Mouse (Mus musculus): ENCODE data around the gene Pim3.

Gene Pim3

DNA sequence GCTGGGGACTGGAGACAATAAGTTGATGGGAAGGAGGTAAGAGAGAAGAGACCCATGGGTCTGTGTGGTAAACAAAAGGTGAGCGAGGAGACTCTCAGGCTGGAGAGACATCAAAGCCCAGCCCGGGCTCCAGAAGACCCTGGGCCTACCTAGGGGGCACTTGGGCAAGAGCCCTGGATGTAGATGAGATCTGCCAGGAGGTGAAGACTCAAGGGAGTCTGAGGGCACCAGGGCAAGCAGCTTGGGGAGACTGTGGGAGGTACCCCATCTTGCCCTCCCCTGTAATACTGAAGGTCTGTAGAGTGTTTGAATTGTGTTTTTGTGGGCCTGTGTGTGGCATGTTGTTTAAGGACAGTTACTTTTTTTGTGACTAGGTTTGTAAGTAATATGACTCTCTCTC is 3.3 kb upstream of the Pim3 start:
- no peak for DNase-seq

DNA sequence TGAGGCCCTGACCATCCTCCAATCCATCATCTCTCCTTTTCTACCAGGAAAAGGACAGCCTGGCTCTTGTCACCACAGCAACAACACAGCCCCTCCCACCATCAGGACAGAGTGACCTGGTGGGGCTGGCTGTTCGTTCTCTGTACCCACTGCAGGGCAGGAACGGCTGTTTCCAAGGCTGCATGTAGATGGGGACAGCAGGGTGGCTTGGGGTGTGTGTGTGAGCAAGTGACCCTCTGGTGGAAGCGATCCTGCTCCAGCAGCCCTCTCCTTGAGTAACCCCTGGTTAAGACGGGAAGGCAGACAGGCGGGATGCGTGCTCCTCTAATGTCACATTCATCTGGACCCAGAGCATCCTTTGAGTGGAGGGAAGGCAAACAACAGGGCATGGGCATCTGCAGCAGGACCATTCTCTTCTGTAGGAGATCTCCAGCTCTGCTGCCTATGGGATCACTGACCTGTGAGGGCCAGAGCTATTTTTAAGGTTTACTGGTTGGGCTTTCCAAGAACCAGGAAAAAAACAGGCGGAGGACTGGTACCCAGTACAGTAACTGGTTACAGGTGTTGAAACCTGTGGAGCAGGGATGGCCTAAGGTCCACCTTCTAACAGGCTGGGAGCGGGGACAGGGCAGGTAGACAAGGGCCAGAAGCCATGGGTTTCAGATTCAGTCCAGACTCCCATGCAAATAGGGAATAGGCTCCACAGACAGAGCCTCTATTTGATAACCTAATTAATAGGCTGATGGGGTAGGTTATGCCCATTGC is 2.6 kb upstream of the Pim3 start:
- DNase-seq = no peak

DNA sequence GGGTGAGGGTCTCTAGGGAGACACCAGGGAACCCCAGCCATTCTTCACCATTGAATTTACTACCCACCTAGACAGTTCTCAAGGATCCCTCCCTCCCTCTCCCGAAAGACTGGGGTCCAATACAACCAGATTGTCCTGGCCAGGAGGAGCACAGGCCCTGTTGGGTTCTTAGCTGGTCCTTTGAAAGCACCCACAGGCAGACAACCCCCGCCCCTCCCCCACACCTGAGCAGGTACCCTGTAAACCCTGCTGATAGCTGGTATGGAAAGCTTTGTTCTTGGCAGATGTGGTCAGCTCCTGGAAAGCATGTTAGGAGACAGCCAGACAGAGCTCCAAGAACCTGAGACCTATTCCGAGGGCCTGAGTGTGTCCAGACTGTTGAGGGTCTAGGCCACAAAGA is 1.2 kb upstream of the Pim3 start:
- DNase-seq = no peak

DNA sequence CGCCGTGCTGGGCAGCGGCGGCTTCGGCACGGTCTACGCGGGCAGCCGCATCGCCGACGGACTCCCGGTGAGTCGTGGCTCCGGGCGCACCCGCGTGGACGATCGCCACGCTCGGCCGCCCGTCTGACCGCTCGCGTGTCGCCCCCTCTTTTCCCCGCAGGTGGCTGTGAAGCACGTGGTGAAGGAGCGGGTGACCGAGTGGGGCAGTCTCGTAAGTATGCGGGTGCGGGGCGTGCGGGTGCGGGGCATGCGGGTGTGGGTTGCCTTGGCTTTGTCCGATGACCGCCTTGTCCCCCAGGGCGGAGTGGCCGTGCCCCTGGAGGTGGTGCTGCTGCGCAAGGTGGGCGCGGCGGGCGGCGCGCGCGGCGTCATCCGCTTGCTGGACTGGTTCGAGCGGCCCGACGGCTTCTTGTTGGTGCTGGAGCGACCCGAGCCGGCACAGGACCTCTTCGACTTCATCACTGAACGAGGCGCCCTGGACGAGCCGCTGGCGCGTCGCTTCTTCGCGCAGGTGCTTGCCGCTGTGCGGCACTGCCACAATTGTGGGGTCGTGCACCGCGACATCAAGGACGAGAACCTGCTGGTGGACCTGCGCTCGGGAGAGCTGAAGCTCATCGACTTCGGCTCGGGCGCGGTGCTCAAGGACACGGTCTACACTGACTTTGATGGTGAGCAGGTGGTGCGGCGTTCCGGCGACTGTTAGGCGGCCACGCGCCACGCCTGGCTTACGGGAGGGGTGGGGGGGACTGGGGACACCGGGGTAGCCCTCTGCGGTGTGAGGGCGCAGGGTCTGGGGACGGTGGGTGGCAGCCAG is 1.1 kb downstream of the Pim3 start:
- peak; percentile 61 for DNase-seq

DNA sequence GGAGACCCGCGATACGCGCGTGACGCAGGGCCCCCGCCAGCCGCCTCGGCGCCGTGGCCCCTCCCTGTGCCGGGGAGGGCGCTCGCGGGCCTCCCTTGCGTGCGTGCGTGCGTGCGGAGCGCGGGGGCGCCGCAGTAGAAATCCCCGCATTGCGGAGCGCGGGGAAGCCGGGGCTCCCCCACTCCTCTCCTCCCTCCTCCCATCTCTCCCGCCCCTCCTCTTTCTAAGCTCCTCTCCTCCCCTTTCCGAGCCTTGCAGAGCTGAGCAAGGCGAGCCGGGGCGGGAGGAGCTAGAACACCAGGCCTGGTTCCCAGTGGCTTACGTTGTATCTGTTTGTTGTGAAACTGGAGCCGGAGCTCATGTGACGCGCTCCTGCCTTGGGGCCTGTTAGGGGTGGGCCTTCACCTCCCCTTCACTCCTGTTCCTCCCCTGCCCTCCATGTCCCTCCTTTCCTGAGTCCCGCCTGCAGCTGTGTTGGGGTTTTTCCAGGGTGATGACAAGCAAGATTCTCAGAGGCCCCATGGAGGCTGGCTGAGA is 1.8 kb downstream of the Pim3 start:
- DNase-seq = peak; percentile 96

DNA sequence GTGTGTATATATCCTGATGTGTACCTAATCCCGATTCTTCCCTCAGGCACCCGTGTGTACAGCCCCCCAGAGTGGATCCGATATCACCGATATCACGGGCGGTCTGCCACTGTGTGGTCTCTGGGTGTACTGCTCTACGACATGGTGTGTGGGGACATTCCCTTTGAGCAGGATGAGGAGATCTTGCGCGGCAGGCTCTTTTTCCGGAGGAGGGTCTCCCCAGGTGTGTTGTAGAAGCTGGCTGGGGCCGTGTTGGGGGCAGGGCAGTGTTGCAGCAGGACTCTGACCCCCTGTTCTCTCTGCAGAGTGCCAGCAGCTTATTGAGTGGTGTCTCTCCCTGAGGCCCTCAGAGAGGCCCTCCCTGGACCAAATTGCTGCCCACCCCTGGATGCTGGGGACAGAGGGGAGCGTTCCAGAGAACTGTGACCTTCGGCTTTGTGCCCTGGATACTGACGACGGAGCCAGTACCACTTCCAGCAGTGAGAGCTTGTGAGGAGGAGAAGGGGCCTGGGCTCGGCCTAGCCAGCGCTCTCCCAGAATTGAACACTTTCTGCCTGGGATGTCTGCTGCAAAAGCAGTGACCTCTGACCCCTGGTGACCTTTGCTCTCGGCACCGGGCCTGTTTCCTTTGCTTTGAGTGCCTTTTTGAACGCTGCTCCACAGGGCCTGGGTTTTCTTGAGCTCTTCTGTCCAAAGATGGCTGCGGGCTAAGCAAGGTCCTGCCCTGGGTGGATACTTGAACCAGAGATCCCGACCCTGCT is 2.5 kb downstream of the Pim3 start:
- DNase-seq = no peak

DNA sequence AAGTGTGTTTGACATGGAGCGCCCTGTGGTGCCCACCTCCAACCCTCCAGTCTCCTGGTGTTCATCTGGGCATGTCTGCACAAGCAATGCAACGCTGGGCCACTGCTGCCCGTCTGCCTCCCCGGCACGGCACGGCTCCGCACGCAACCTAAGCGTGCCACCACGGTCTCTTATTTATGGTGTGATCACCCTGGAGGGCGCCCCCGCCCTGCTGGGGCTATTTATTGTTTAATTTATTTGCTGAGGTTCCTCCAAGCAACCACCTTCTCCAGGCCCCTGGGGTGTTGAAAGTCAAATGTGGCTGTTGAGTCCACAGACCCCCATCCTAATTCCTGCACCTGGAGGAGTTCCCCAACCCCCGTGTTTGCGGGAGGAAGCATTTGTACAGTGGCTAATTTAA is 3.1 kb downstream of the Pim3 start:
- no peak for DNase-seq

DNA sequence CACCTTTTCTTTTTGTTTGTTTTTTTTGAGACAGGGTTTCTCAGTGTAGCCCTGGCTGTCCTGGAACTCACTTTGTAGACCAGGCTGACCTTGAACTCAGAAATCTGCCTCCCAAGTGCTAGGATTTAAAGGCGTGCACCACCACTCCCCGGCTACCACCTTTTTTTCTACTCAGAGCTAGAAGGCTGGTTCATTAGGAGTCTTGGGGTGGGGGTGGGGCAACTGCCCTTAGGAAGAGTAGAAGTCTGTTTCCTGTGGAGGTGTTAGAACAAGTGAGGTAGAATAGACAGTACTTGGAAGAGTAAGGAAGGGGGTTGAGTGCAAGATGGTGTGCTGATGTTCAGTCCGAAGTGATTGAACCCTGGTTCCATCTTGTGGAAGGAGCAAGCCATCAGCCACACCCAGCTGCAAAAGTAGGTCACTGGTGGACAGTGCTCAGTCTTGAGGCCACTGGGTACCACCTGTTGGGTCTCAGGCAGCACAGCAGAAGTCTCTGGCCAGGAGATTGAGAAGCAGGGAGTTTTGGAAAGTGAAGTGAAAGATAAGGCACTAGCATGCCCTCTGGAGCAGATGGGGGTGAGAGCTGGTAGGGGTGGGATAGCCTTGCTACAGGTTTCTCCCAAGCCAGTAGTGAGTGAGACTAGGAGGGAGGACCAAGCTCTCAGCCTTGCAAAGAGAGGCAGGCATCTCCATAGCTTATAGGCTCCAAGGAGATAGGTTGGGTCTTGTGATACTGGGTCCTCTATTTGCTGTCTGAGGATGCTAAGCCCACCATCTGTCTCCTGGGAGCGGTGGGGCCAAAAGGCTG is 4.1 kb downstream of the Pim3 start:
- no peak for DNase-seq

DNA sequence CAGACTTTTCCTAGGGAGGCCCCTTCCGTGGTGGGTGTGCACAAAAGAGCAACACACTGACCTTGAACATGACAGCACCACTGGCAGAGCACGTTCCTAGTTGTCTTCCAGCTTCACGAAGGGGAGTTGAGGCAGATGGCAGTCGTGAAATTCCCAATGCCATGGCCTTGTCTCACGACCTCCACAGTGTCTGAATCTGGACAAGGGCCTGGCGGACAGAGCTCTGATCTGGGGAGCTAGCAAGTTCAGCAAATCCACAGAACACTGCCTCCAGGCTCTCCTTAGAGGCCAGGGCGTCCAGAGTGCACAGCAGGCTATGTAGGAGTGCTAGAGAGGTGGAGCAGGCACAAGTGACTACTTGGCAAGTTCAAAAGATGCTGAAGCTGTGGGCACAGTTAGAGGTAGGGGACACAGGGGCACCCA is 5.0 kb downstream of the Pim3 start:
- no peak for DNase-seq

DNA sequence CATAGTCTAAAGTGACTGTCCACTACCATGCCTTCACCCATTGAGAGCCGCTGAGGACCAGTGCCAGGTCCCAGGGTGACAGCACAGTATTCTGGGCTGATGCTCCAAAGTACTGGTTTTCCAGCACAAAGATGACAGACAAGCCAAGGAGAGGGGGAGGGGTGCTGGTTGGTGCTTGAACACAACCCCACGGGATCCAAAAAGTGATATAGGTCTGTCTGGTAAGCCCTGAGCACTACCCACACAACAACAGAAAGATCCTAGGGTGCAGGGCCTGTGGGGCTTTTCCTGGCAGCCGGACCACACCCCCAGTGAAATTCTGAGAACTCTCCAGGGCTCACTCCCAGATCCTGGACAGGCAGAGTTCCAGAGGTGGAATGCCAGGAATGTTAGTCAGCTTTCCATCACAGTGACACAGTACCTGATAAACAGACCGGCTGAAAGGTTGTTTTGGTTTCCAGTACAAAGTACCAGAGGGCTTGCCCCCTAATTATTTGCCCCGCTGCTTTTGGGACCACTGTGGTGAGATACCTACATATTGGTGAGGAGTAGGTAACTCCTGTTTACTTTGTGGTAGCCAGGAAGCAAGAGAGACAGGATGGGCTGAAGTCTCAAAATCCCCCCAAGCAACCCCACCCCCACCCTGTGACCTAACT is 5.5 kb downstream of the Pim3 start:
- DNase-seq = no peak

DNA sequence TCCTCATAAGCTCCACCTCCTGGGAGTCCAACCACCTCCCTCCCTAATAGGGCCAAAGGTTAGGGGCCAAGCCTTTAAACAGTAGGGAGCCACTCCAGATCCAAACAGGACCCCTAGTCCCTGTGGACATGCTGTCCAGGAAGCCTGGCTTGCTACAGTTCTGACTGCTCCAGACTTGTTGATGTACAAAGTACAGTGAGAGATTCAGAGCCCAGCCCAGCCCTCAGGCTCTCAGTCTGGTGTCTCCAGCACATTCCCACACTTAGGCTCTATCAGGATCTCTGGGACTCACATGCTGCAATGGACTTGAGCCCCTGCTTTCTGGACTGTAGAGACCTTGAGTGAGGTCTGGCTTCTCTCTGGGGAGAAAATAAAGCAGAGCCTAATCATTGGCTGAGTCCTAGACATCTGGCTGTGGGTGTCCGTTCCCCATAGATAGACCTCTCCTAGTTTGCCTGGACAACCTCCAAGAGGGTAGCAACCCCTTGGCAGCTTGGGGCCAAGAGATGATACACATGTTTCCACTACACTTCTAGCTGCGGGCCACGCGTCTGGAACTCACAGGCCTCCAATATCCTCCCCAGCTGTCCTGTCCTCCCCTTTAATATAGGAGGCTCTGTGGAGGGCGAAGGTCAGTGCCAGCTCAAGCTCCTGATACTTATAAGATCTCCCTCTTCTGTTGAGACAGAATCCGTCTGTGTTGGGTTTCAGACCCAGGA is 6.2 kb downstream of the Pim3 start:
- DNase-seq = no peak

DNA sequence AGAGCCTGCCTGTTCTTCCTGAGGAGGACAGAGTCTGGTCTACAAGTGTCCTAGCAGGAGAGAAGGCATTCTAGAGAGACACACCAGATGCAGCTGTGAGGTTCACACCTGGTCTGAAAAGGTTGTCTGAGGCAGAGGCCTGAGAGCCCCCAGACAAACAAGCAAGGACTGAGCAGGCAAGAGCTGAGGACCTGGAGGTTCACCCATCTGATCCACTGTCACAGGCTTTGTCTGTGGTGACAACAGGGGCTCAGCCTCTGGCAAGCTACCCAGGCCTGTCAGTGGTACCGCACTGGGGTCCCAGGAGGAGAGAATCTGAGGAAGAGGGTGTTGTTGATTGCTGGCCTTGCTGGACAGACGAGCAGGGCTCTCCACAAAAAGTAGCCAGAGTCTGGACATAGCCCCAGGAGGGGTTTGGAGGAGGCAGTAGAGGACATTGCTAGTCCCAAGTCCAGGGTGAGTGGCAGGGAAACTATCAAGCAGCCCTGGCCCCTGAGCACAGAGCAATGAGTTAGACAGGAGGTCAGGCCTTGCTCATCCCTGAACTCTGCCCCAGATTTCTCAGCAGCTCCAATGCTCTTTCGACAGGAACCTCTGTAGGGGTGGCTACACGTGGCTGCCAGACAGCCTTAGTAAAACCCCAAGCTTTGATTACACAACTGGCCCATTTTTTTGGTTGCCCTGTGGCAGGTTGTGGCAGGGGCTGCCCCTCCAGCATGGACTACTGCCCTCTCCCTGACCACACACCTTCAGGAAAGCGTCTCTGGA is 8.6 kb downstream of the Pim3 start:
- no peak for DNase-seq

DNA sequence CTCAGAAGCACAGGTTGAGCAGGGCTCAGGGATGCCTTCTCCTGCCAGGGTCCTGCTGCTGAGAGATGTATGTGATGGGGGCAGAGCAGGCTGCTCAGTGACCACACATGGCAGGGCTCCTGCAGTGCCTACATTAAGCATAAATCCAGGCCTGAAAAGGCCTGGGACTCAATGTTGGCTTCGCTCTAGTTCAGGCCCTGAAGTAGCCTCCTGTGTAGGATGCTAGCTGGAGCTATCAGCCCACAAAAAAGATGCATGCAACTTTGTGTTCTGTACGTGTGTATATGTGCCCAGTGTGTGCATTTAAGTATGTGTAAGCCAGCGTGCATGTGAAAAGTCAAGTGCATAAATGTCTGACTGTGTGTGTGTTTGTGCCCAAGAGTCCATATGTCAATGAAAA is 12.1 kb downstream of the Pim3 start:
- no peak for DNase-seq

DNA sequence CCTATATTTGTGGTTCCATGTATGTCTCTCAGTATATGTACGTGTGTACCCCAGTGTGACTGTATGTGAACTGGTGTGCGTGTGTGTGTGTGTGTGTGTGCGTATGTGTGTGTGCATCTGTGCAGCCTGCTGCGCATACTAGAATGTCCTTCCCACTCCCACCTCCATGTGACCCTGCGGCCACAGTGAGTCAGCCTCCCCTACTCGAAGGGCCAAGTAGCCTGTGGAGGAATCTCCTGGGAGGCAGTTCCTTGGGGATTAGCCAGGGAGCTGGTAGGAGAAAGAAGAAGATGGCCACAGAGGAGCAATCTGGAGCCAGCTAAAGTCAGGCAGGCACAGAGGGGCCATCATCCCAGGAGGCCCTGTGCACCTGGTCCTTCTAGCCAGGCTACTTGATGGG is 12.5 kb downstream of the Pim3 start:
- DNase-seq = no peak

DNA sequence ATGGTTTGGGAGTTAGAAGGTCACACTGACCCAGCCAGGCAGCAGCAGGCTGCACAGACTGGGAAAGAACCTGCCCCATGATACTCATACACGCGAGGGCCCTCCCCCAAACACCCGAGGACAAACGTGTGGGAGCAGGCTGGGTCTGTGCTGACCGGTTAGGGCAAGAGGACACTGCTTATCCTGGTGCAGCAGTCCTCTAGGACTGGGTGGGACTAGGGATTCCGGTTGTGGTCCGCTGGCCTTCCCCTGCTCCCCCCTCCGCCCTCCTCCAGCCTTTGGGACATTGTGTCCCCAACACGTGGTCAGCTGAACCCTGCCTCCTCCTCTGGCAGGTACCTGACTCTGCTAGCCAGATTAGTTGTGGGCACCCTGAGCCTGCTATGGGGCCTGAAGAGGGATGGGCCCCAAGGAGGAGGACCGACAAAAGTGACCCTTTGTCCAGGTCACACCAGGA is 13.7 kb downstream of the Pim3 start:
- no peak for DNase-seq

DNA sequence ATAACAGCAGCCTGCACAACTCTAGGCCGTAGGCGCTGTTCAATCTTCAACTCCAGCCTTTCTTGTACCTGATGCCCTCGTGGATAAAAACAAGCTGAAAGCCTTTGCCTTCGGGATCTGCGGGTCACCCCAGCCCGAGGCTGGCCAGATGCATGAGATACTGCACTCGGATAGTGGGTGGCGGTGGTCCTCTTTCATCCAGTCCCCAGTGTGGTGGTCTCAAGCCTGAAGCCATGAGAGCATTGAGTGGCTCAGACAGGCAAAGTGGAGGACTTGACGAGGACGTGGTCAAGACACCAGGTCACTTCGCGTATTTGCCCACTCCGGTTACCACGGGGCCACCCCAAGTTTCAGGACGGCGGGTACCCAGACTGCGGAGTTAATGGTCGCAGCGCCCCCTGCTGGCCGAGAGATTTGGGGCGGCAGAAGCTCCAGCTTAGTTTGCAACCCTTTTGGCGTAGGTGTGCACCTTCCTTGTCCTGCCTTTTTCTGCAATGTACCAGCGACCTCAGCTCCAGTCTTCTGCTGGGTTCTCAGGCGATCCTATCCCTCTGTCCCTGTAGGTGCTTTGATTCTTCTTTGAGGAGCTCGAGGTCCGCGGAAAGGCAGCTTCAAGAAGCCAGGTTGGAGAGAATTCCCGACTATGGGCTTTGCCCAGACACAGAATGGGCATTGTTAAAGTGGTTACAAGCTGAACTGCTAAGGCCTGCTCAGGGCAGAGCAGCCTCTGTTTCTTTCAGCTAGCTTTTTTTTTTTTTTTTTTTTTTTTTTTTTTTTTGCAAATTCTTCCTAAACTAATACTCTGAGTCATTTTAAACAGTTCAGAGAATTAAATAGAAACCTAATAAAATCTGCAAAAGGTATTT is 14.4 kb downstream of the Pim3 start:
- DNase-seq = peak; percentile 79

DNA sequence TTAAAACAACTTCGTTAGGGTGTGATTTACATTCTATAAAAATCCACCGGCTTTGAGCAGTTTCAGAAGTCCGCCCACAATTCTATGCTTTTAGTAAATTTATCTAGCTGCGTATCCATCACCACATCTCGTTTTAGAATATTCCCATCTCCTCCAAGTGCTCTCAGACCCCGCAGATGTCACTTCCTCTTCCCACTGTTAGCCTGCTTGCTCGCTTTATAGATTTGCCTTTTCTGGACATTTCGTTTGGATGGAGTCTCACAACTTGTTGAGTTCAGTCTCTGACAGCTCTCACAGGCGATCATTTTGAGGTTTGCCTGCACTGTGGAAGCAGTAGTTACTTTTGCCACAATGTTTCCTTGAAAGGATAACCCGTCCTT is 15.0 kb downstream of the Pim3 start:
- DNase-seq = no peak

DNA sequence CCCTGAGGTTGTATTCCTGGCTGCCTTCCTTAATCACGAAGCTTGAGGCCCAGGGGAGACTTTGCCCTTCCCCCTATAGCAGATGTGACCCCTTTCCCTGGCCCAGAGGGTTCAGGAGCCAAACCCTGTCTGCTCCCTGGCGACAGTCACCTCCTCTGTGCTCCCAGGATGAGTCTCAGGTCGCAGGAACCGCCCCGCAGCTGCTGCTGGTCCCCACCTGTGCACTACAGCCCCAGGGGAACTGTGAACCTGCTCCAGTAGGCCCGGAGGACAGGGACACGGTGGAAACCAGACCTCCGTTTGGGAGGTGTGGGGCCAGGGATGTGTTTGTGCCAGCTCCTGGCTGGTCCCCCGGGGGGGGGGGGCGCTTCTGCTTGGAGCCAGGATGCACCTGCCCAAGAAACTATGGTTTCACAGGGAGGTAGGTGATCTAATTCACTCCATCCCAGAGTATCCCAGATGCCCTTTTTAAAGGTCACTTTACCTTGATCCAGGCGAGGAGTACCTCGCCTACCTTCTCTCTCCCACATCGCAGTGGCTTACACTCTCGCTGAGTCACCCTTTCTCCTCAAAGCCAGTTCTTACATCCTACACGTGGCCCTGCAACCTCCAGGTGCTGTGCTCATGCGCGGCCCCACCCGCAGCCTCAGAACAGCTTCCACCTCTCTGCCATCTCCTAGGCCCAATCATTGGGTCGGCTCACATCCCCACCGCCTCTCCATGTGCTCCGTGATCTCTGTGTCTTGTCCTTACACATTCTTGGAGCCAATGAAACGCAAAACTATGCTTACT is 19.5 kb downstream of the Pim3 start:
- DNase-seq = no peak

DNA sequence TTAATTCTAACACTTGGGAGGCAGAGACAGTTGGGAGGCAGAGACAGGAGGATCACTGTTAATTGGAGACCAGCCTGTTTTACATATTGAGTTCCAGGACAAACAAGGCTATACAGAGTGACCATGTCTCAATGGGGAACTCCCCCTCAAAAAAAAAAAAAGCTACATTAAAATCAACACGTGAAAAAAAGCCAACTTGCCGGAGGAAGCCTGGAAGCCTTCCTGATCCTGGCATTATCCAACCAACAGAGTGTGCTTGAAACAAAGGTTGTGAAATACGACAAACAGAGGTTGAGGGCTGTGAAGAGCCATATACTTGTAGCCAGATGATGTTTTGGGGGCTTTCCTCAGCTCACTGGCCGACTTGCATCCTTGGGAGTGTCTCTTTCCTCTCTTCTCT is 20.9 kb downstream of the Pim3 start:
- DNase-seq = no peak

Measured in retina, postnatal 1 day (tissue).